Mouse (Mus musculus) CH12.LX (cell line): ENCODE results near the gene Gpr176. TPM values are rescaled to one million over a fixed set of nuclear protein-coding genes. Genes with fewer than 3 reads are reported as not detected.

Experiments used
- DNase-seq: peaks from one replicate; pipeline ENCODE4 v3.0.0-alpha.2; 2013; ENCODE audit errors: extremely low read depth
- H3K27ac ChIP-seq: 2 replicates; pipeline ENCODE4 v1.5.1; 2012; ENCODE audit warnings: low read depth, mild to moderate bottlenecking, control low read depth, moderate library complexity; ENCODE audit not compliant: insufficient read depth
- H3K27me3 ChIP-seq: replicated peaks from 2 replicates; pipeline ENCODE3; 2012; ENCODE audit warnings: inconsistent platforms
- H3K36me3 ChIP-seq, 2 experiments: replicated peaks in 1 of 2; 2 replicates each; pipeline versions ENCODE3 to v1.6.1; 2012; ENCODE audit warnings: inconsistent platforms in 1 of 2, low read length in 1 of 2, mild to moderate bottlenecking in 1 of 2, mixed read lengths in 1 of 2, moderate library complexity in 1 of 2; ENCODE audit not compliant: control insufficient read depth in 1 of 2, insufficient read depth in 1 of 2
- H3K4me1 ChIP-seq, 2 experiments: 2 replicates each; pipeline ENCODE4 v1.6.1; 2012; ENCODE audit warnings: inconsistent platforms in 1 of 2, moderate library complexity in 1 of 2; ENCODE audit not compliant: insufficient read depth in 2 of 2, control insufficient read depth in 1 of 2
- H3K4me2 ChIP-seq: 2 replicates; pipeline ENCODE4 v1.6.1; 2012; ENCODE audit warnings: low read depth, mild to moderate bottlenecking, control low read depth; ENCODE audit not compliant: poor library complexity, insufficient read depth, severe bottlenecking
- H3K4me3 ChIP-seq, 3 experiments: fragments of 150-350 bp in 1 of 3; sonication (generic) in 1 of 3; replicated peaks in 1 of 3; 2 replicates each; pipeline versions ENCODE3 to v1.5.1; 2011 to 2012; ENCODE audit warnings: low read depth in 2 of 3, low read length in 2 of 3, mild to moderate bottlenecking in 2 of 3, moderate library complexity in 2 of 3, control low read depth in 1 of 3, improper control_type of control experiment in 1 of 3, inconsistent platforms in 1 of 3, mixed read lengths in 1 of 3; ENCODE audit not compliant: poor library complexity in 1 of 3
- H3K79me2 ChIP-seq: replicated peaks from 2 replicates; pipeline ENCODE4 v1.6.1; 2012; ENCODE audit warnings: mild to moderate bottlenecking, moderate library complexity; ENCODE audit not compliant: control insufficient read depth, poor library complexity, insufficient read depth, severe bottlenecking; ENCODE audit errors: extremely low read depth
- H3K9ac ChIP-seq: 2 replicates; pipeline ENCODE4 v1.6.1; 2012; ENCODE audit warnings: low read depth, mild to moderate bottlenecking, control low read depth, moderate library complexity; ENCODE audit not compliant: insufficient read depth
- H3K9me3 ChIP-seq: replicated peaks from 2 replicates; pipeline ENCODE3; 2012; ENCODE audit warnings: low read length, inconsistent platforms, mixed read lengths
- BHLHE40 ChIP-seq: IDR thresholded peaks from 2 replicates; pipeline ENCODE4 v1.6.1; 2011; ENCODE audit warnings: mild to moderate bottlenecking, low read depth, low read length, improper control_type of control experiment
- CHD1 ChIP-seq: IDR thresholded peaks from 2 replicates; pipeline ENCODE4 v1.6.1; 2012; ENCODE audit warnings: low read depth, low read length, improper control_type of control experiment, inconsistent platforms
- CHD2 ChIP-seq: IDR thresholded peaks from 2 replicates; pipeline ENCODE4 v1.6.1; 2011; ENCODE audit warnings: low read length, improper control_type of control experiment
- CTCF ChIP-seq, 2 experiments: IDR thresholded peaks in 1 of 2; conservative IDR thresholded peaks in 1 of 2; 2 replicates each; pipeline ENCODE4 v1.5.1; 2011 to 2012; ENCODE audit warnings: low read depth in 2 of 2, low read length in 2 of 2, improper control_type of control experiment in 1 of 2, inconsistent platforms in 1 of 2, mild to moderate bottlenecking in 1 of 2, moderate library complexity in 1 of 2
- E2F4 ChIP-seq: IDR thresholded peaks from 2 replicates; pipeline ENCODE4 v1.6.1; 2011; ENCODE audit warnings: low read depth, low read length, improper control_type of control experiment; ENCODE audit not compliant: insufficient replicate concordance
- ELF1 ChIP-seq: IDR thresholded peaks from 2 replicates; pipeline ENCODE4 v1.6.1; 2014; ENCODE audit warnings: low read depth, mild to moderate bottlenecking, inconsistent platforms, low read length, improper control_type of control experiment
- ETS1 ChIP-seq: conservative IDR thresholded peaks from 2 replicates; pipeline ENCODE4 v1.6.1; 2012; ENCODE audit warnings: low read depth, mild to moderate bottlenecking, inconsistent platforms, low read length, improper control_type of control experiment, moderate library complexity
- GABPA ChIP-seq: IDR thresholded peaks from 2 replicates; pipeline ENCODE4 v1.6.1; 2012; ENCODE audit warnings: low read depth, low read length, improper control_type of control experiment, inconsistent platforms; ENCODE audit not compliant: insufficient replicate concordance
- HCFC1 ChIP-seq: IDR thresholded peaks from 2 replicates; pipeline ENCODE4 v1.6.1; 2012; ENCODE audit warnings: low read depth, mild to moderate bottlenecking, inconsistent platforms, low read length, improper control_type of control experiment
- IRF4 ChIP-seq: IDR thresholded peaks from 2 replicates; pipeline ENCODE4 v1.6.1; 2014; ENCODE audit warnings: low read depth, mild to moderate bottlenecking, inconsistent platforms, low read length, improper control_type of control experiment
- JUN ChIP-seq: IDR thresholded peaks from 2 replicates; pipeline ENCODE4 v1.6.1; 2011; ENCODE audit warnings: low read depth, mild to moderate bottlenecking, low read length, improper control_type of control experiment, moderate library complexity; ENCODE audit not compliant: insufficient read depth
- JUND ChIP-seq: conservative IDR thresholded peaks from 2 replicates; pipeline ENCODE4 v1.6.1; 2011; ENCODE audit warnings: low read depth, low read length, improper control_type of control experiment
- MAZ ChIP-seq: IDR thresholded peaks from 2 replicates; pipeline ENCODE4 v1.6.1; 2012; ENCODE audit warnings: low read depth, mild to moderate bottlenecking, inconsistent platforms, low read length, improper control_type of control experiment, moderate library complexity
- MEF2A ChIP-seq: IDR thresholded peaks from 2 replicates; pipeline ENCODE4 v1.6.1; 2014; ENCODE audit warnings: low read depth, mild to moderate bottlenecking, inconsistent platforms, low read length, improper control_type of control experiment, borderline replicate concordance
- MXI1 ChIP-seq: IDR thresholded peaks from 2 replicates; pipeline ENCODE4 v1.6.1; 2011; ENCODE audit warnings: mild to moderate bottlenecking, low read depth, low read length, improper control_type of control experiment
- MYC ChIP-seq: IDR thresholded peaks from 2 replicates; pipeline ENCODE4 v1.6.1; 2011; ENCODE audit warnings: low read depth, mild to moderate bottlenecking, improper control_type of control experiment, low read length
- NELFE ChIP-seq: IDR thresholded peaks from 2 replicates; pipeline ENCODE4 v1.6.1; 2011; ENCODE audit warnings: low read depth, low read length, improper control_type of control experiment
- NRF1 ChIP-seq: IDR thresholded peaks from 2 replicates; pipeline ENCODE4 v1.6.1; 2014; ENCODE audit warnings: low read depth, mild to moderate bottlenecking, inconsistent platforms, low read length, improper control_type of control experiment, moderate library complexity
- PAX5 ChIP-seq: IDR thresholded peaks from 2 replicates; pipeline ENCODE4 v1.6.1; 2012; ENCODE audit warnings: low read length, inconsistent platforms, mixed read lengths
- POLR2A ChIP-seq: IDR thresholded peaks from 2 replicates; pipeline ENCODE4 v1.6.1; 2011; ENCODE audit warnings: low read depth, mild to moderate bottlenecking, improper control_type of control experiment, low read length
- POLR2AphosphoS2 ChIP-seq: IDR thresholded peaks from 2 replicates; pipeline ENCODE4 v1.6.1; 2011; ENCODE audit warnings: low read depth, low read length, improper control_type of control experiment
- RAD21 ChIP-seq: IDR thresholded peaks from 2 replicates; pipeline ENCODE4 v1.6.1; 2011; ENCODE audit warnings: low read depth, mild to moderate bottlenecking, low read length, improper control_type of control experiment, moderate library complexity
- RCOR1 ChIP-seq: conservative IDR thresholded peaks from 2 replicates; pipeline ENCODE4 v1.6.1; 2012; ENCODE audit warnings: low read depth, mild to moderate bottlenecking, inconsistent platforms, low read length, improper control_type of control experiment
- SMC3 ChIP-seq: IDR thresholded peaks from 2 replicates; pipeline ENCODE4 v1.6.1; 2011; ENCODE audit warnings: low read depth, low read length, improper control_type of control experiment
- TBP ChIP-seq: conservative IDR thresholded peaks from 2 replicates; pipeline ENCODE4 v1.6.1; 2011; ENCODE audit warnings: low read depth, low read length, improper control_type of control experiment
- TCF12 ChIP-seq: IDR thresholded peaks from 2 replicates; pipeline ENCODE4 v1.6.1; 2014; ENCODE audit warnings: low read depth, mild to moderate bottlenecking, inconsistent platforms, low read length, improper control_type of control experiment
- UBTF ChIP-seq: IDR thresholded peaks from 2 replicates; pipeline ENCODE4 v1.6.1; 2012; ENCODE audit warnings: low read depth, mild to moderate bottlenecking, inconsistent platforms, low read length, improper control_type of control experiment, moderate library complexity
- USF1 ChIP-seq: IDR thresholded peaks from 2 replicates; pipeline ENCODE4 v1.6.1; 2014; ENCODE audit warnings: low read depth, mild to moderate bottlenecking, inconsistent platforms, low read length, improper control_type of control experiment
- ZC3H11A ChIP-seq: IDR thresholded peaks from 2 replicates; pipeline ENCODE4 v1.6.1; 2012; ENCODE audit warnings: low read depth, mild to moderate bottlenecking, inconsistent platforms, low read length, improper control_type of control experiment
- ZKSCAN1 ChIP-seq: IDR thresholded peaks from 2 replicates; pipeline ENCODE4 v1.6.1; 2012; ENCODE audit warnings: low read depth, inconsistent platforms, low read length, improper control_type of control experiment, borderline replicate concordance
- ZMIZ1 ChIP-seq: IDR thresholded peaks from 2 replicates; pipeline ENCODE4 v1.6.1; 2012; ENCODE audit warnings: low read depth, mild to moderate bottlenecking, inconsistent platforms, low read length, improper control_type of control experiment
- dilution Hi-C: fragments of 300-500 bp; cut with MboI; formaldehyde crosslinking; loops from 2 replicates; pipeline ENCODE4 v1.14.3; 2020; ENCODE audit warnings: low sequenced_read_pairs; ENCODE audit not compliant: extremely low pct_unique_long_range_greater_than_20kb, extremely low pct_ligation_motif_present
- in situ Hi-C: fragments of 300-500 bp; cut with MboI; formaldehyde crosslinking; loops from 3 replicates; pipeline ENCODE4 v1.14.3; 2019; ENCODE audit warnings: low sequenced_read_pairs, low pct_ligation_motif_present, low pct_unique_long_range_greater_than_20kb, mixed read lengths
- polyA plus RNA-seq: library from polyadenylated mRNA; unstranded; fragments of >175 nt; gene quantifications from 2 replicates; pipeline ENCODE4 v1.2.1, GENCODE M21; 2012; ENCODE audit warnings: low read depth; ENCODE audit not compliant: insufficient read length
- total RNA-seq, 2 experiments: library from RNA; depleted of rRNA; stranded (reverse); fragments of 300-350 nt in 1 of 2; fragments of >200 nt in 1 of 2; gene quantifications; 2 replicates each; pipeline ENCODE4 v1.2.3; 2012 to 2014

Gpr176 gene
- total and polyA plus RNA-seq, 3 experiments, result not detected

- no peaks in the 10 kb centered on the region for H3K9me3 ChIP-seq
- H3K27me3 ChIP-seq, result no peaks in the 10 kb centered on the region
- no peak for DNase-seq
- H3K36me3 ChIP-seq, result no peaks in the 10 kb centered on the region
- H3K4me1 ChIP-seq, result peaks cover 3 to 25% of the 10 kb centered on the region in 2 experiments; a peak in 2 of 4 replicates
- no peak overlapping the region for H3K4me3 ChIP-seq
- H3K4me2 ChIP-seq, result no peak overlapping the region
- dilution Hi-C loops (no loop called here), in situ Hi-C loops (no loop called here)
- H3K9ac ChIP-seq, result no peak overlapping the region
- H3K79me2 ChIP-seq, result no peaks in the 10 kb centered on the region
- TF ChIP-seq MEF2A (no peak), MYC (no peak), MAZ (no peak), MXI1 (no peak), ZKSCAN1 (no peak), NELFE (no peak), JUND (no peak)
- H3K27ac ChIP-seq, result no peak overlapping the region
Measured at GRCm38 (mm10) chr2:118316939-118317338, 56.3 kb downstream of the Gpr176 start.

GRCm38 (mm10) chr2:118315656-118316402 lies 57.4 kb downstream of the Gpr176 start:
- dilution Hi-C loops, result no loop called here
- no peak overlapping the region for H3K9ac ChIP-seq
- H3K4me3 ChIP-seq, result no peak overlapping the region
- peaks cover 3 to 25% of the 10 kb centered on the region in 2 experiments; a peak in 2 of 4 replicates for H3K4me1 ChIP-seq
- H3K9me3 ChIP-seq, result no peaks in the 10 kb centered on the region
- H3K27me3 ChIP-seq, result no peaks in the 10 kb centered on the region
- DNase-seq, result peak; percentile 85
- peak overlapping the region; percentile 14 for H3K4me2 ChIP-seq
- 0 out of 2 replicates have a peak overlapping the region, but pooled peaks have one; percentile 22 for H3K27ac ChIP-seq
- H3K79me2 ChIP-seq, result no peaks in the 10 kb centered on the region
- H3K36me3 ChIP-seq, result no peaks in the 10 kb centered on the region
- in situ Hi-C loops, result no loop called here
- TF ChIP-seq POLR2AphosphoS2, result no peak
- 0 out of 2 replicates have a peak, but pooled peaks have one; percentile 27 for TF ChIP-seq MEF2A
- TF ChIP-seq IRF4, result peak; percentile 59
- no peak for TF ChIP-seq CHD1
- no peak for TF ChIP-seq ETS1
- 0 out of 2 replicates have a peak, but pooled peaks have one; percentile 16 for TF ChIP-seq TCF12
- no peak for TF ChIP-seq ELF1
- no peak for TF ChIP-seq ZMIZ1
- TF ChIP-seq HCFC1, result no peak
- TF ChIP-seq MYC, result no peak
- no peak for TF ChIP-seq USF1
- TF ChIP-seq POLR2A, result no peak
- TF ChIP-seq TBP, result no peak
- no peak for TF ChIP-seq GABPA
- no peak for TF ChIP-seq E2F4
- TF ChIP-seq NELFE, result no peak
- 0 out of 2 replicates have a peak, but pooled peaks have one; percentile 23 for TF ChIP-seq JUND
- no peak for TF ChIP-seq UBTF
- peak; percentile 19; the same call in 1 of the 2 replicates for TF ChIP-seq JUN
- TF ChIP-seq MXI1, result no peak
- no peak for TF ChIP-seq NRF1
- no peak for TF ChIP-seq ZC3H11A
- peak; percentile 48; the same call in 1 of the 2 replicates for TF ChIP-seq BHLHE40
- no peak for TF ChIP-seq CTCF (conservative IDR thresholded peaks at IDR 0.05 in 1 of 2, IDR thresholded peaks at IDR 0.05 in 1 of 2; ENCODE audit: low read depth in 2 of 2, low read length in 2 of 2)
- TF ChIP-seq SMC3, result no peak
- no peak for TF ChIP-seq RCOR1
- no peak for TF ChIP-seq RAD21
- TF ChIP-seq CHD2, result no peak
- no peak for TF ChIP-seq PAX5
